Mouse (Mus musculus): ENCODE results near the gene Ly6c2. TPM values are rescaled to one million over a fixed set of nuclear protein-coding genes. Genes with fewer than 3 reads are reported as not detected.

Gene Ly6c2
- total RNA-seq, 2 experiments from 2014 or later: 3.8 to 4.5 TPM

Other genes starting within 250 kb of the Ly6c2 start
- under 1 TPM in 1 of 2 experiments, not detected in 1; 0.56 TPM for gene 2010109I03Rik, start 214.9 kb downstream of the Ly6c2 start, total RNA-seq (2021)
- gene Ly6i, start 128.5 kb downstream of the Ly6c2 start, total RNA-seq (2021): under 1 TPM; 0.28 to 0.34 TPM
- 10 to 100 TPM; 26.7 to 62.3 TPM for gene Ly6a, start 113.9 kb downstream of the Ly6c2 start, total RNA-seq (2021)
- 10 to 100 TPM; 37.4 to 39.6 TPM for gene Ly6c1, start 63.1 kb downstream of the Ly6c2 start, total RNA-seq (2021)
- gene Ly6g, start 43.3 kb upstream of the Ly6c2 start, total RNA-seq (2021): 1 to 10 TPM in 1 of 2 experiments, under 1 TPM in 1; 0.70 to 2.6 TPM
- 1 to 10 TPM; 1.8 to 3.7 TPM for gene BC025446, start 104.4 kb upstream of the Ly6c2 start, total RNA-seq (2021)
- gene Ly6f, start 156.5 kb upstream of the Ly6c2 start, total RNA-seq (2021): not detected

Data from adrenal gland, postnatal 4 days (tissue).